Mouse (Mus musculus) frontal cortex, postnatal 10 days (tissue): ENCODE results near the gene Tnrc6b.
A peak's percentile ranks its signal among the peaks of the same experiment; 100 is the strongest.
"Not testable (repeated sequence)": the region's sequence is repeated elsewhere in the genome, so short reads cannot be mapped to it uniquely, and the experiment has no call there.

Experiments
- DNase-seq, 2 experiments: peaks; one replicate each; pipeline ENCODE4 v3.0.0; 2022; ENCODE audit warnings: low spot score in 2 of 2, mixed read lengths in 1 of 2

Gene Tnrc6b

DNA sequence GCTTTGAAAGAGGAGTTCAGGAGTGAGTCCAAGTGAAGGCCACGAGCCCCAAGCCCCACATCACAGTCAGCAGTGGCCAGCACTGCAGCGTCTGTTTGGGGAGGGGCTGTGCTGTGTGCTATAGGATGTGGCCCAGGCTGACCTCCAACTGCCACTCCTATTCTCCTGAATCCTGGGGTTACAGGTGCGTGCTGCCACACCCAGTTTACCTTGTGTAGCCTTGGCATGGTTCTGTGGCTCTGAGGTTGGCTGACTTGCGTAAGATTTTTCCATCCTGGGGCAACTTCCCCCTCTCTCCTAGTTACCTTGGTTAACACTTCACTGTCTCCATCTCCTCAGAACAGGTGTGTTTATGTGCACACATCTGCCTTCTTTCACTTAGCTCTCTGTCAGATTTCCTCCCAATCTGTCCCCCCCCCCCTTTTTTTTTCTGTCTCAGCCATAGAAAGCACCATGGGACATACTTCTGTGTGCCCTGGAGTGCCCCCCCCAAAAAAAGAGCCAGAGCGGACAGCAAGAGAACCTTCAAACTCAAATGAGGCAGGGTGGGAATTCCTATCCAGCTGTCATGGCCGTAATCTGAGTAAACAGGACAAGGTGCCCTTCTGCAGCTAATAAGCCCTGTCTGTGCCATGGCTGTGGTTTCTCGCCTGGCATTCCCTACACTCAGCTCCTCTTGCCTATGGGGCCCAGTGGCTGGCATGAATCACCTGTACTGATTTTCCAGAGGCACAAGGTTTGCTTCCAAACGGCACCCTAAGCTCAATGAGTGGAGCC is 9.4 kb upstream of the Tnrc6b start:
- no peak for DNase-seq

DNA sequence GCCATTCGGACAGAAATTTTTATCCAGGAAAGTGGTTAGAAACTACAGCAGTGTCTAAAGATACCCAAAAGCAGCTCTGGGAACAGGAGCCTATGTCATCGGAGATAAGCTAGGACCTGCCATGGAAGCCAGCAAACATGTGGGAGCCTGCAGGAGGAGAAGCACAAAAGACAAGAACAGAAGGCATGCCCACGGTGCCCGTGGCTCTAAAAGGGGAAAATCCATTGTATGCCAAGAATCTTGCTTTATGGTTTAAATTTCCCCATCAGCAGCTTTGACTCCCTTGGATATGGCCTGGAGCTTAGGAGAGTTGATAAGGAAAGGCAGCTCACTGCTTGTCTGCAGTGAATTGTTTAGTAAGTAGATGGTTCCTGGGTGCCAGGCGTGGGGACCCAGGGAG is 8.2 kb upstream of the Tnrc6b start:
- DNase-seq: no peak

- no peak for DNase-seq
Observed at GRCm38 (mm10) chr15:80703495-80703894, 7.6 kb upstream of the Tnrc6b start.

- DNase-seq: peak; percentile 70 to 81
Observed at GRCm38 (mm10) chr15:80704267-80704666, 6.8 kb upstream of the Tnrc6b start.

DNA sequence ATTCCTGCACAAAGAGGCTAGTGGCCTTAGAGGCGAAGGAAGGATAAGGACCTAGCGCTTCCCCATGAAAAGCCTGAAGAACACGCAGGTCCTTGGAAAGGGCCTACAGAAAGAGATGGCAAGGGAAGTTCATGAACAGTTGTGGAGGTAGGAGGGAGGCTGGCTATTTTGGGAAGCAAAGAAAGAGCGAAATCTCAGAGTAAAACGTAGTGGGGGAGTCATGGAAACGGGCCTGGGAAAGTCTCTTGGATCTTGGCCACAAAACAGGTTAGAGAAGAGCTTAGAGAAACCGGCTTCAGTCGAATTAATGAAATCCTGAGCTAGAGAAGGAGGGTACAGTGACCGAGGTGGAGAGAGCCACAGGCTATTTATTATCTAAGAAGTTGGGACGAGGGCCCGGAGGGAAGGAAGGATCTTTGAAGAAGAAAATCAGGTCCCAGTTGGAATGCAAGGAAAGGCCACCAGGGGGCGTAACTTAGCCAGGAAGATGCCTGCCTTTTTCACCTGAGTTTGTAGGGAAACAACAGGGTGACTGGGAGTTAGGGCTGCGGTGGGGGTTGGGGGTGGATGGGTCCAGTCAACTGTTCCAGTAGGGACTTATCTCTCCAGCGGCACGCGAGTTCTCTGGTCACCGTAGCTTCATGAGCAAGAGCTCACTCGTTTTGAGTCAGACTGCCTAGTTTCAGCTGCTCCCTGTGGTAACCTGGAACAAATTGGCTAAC is 5.1 kb upstream of the Tnrc6b start:
- peak; percentile 57 to 76 for DNase-seq

DNA sequence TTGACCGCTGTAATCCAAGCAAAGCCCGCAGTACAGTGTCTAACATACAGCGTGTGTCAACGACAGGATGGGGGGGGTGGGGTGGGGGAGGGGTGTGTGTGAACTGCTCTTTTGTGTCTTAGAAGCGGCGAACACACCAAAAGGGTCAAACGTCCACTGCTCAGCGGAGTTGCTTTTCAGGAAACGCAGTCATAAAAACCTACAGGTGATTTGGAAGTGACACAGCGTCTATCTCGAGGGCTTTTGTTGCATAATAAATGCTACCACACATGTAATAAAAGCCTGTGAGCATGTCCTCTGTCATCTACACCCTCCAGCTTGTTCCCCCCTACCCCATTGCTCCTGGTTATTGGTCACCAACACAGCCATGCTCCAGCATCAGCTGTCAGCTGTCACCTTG is 4.5 kb upstream of the Tnrc6b start:
- no peak for DNase-seq

- DNase-seq: no peak
Observed at GRCm38 (mm10) chr15:80707088-80707487, 4.0 kb upstream of the Tnrc6b start.

- no peak for DNase-seq
Observed at GRCm38 (mm10) chr15:80709593-80709992, 1.5 kb upstream of the Tnrc6b start.

DNA sequence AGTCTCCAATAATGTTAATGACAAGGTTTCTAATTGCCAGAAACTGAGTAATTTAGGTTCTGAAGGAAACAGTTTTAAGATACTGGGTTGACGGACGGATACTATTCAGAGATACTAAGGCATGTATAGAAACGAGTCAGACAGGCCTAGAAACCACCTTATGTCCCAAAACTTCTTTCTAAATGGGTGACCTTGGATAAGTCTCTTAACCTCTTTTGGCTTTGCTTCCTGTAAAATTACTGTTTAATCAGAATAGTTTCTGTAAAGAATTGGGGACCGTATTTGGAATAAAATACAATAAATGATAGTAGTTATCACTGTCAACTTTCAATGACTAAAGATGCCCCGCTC is 881 bp upstream of the Tnrc6b start:
- no peak for DNase-seq

- DNase-seq: peak; percentile 75 to 79
Observed at GRCm38 (mm10) chr15:80711401-80712151, 463 bp downstream of the Tnrc6b start.

GRCm38 (mm10) chr15:80714299-80714698 is 3.2 kb downstream of the Tnrc6b start:
- no peak for DNase-seq

- no peak for DNase-seq
Observed at GRCm38 (mm10) chr15:80716631-80717135, 5.6 kb downstream of the Tnrc6b start.

DNA sequence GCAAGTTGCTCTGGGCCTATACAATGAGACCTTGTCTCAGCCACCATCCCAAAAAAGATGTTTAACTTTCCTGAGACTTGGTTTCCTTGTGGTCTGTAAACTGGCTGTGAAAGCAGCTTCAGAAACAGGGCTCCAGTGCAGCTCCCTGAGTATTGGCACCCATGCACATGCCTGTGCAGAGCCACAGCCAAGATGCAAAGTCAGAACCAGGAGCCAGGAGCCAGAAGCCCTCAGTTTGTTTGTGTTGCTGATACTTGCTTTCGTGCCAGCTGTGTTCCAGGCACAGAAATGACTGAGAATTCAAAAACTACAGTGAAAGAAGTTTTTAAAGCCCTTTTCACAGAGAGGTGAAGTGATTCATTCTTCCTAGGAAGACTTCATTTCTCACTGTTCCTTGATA is 6.3 kb downstream of the Tnrc6b start:
- DNase-seq: no peak

DNA sequence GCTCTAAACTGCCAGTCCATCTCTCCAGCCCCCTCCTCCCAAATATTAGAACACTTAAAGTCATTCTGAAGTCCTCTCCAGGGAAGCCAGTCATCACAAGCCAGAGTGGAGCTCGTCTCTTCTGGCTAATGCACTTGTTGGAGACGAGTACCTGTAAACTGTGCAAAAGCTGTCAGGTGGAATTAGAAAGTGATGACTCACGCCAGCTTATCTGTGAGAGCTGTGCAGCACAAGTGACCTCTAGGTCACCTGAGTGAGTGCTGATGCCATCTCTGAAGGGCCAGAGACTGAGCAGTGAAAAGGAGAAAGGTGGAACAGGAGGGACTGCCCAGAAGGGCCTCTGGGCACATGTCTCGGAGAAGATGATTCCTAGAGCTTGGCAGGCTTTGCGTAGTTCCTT is 9.1 kb downstream of the Tnrc6b start:
- no peak for DNase-seq

GRCm38 (mm10) chr15:80721861-80722260 is 10.7 kb downstream of the Tnrc6b start:
- DNase-seq: no peak

DNA sequence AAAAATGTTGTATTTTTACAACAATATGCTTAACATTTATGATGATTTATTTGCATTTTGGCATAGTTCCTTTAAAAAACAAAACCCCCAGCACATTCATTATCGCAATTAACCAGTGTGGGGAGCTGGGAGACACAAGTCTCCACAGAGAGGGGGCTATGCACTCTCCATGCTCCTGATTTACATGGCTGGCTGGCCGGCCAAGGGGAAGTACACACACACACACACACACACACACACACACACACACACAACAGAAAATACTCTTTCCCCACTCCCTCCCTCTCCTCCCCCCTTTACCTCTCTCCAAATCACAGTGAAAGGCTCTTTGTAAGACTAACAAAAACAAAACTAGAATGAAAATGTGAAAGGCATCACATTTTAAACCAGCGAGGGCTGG is 11.3 kb downstream of the Tnrc6b start:
- DNase-seq: no peak

DNA sequence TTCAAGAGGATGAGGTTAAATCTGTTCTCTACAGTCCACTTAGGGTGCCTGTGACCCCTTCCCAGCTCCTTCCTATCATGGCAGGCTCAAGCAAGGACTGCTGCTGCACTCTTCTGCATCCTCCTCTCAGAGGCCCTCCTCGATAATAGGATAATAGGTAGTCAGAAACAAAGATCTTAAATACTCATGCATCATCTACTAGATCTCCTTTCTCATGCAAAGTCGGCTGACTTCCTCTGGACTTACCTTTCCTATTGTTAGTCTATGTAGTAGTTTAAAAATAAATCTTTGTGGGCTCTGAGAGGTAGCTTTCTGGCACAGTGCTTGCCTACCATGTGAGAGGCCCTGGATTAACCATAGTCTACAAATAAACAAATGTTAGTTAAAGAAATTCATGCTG is 18.4 kb downstream of the Tnrc6b start:
- no peak for DNase-seq

DNA sequence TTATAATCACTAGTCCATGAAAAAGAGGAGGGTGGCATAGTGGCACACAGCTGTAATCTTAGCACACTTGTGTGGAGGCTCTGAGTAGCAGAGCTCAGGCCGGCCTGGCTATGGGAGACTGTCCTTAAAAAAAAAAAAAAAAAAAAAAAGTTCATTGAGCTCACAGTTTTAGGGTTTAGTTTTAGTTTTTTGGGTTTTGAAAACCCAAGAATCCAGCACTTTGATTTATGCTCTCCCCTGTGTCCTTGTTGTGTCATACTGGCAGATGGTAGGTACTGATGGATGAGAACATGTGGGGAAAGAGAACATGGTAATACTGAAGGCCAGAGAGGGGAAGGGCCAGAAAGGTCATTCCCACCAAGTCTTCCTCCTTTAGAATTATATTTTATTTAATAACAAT is 19.9 kb downstream of the Tnrc6b start:
- DNase-seq: no peak

- no peak for DNase-seq
Observed at GRCm38 (mm10) chr15:80731511-80731910, 20.4 kb downstream of the Tnrc6b start.

GRCm38 (mm10) chr15:80732266-80733030 is 21.3 kb downstream of the Tnrc6b start:
- DNase-seq: no peak

DNA sequence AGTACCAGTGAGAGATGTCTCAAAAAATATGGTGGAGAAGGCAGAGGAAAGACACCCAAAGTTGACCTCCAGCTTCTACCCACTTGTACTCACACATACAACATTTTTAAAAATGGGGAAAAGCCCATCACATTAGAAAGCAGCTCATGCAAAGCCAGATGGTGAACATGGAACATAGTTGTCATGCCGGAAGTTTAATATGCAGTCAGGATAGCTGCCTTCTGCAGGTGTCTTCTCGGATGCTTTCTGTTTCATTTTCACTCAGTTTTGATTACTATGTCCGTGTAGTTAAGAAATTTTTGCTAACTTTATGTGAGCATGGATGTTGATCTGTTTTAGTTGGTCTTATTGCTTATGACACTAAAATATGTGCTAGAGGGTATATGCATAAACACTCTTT is 24.2 kb downstream of the Tnrc6b start:
- DNase-seq: no peak

DNA sequence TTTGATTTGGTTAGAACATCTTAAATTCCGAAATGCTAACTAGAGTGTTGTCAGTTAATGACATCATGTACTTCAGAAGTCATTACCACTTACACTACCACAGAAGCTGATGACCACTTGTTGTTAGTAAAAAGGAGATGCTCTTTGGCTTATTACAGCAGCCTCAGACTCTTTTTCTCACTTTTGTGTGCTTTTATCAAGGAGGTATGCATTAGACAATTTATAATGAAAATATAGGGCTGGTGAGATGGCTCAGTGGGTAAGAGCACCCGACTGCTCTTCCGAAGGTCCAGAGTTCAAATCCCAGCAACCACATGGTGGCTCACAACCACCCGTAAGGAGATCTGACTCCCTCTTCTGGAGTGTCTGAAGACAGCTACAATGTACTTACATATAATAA is 24.6 kb downstream of the Tnrc6b start:
- not testable (repeated sequence) for DNase-seq
